Mouse (Mus musculus): ENCODE measurements around the gene Crk. TPM values are rescaled to one million over a fixed set of nuclear protein-coding genes. Genes with fewer than 3 reads are reported as not detected.
A peak's percentile ranks its signal among the peaks of the same experiment; 100 is the strongest.

The Crk gene
- polyA plus RNA-seq, 1 experiment from 2014 or later: 139 TPM

DNA sequence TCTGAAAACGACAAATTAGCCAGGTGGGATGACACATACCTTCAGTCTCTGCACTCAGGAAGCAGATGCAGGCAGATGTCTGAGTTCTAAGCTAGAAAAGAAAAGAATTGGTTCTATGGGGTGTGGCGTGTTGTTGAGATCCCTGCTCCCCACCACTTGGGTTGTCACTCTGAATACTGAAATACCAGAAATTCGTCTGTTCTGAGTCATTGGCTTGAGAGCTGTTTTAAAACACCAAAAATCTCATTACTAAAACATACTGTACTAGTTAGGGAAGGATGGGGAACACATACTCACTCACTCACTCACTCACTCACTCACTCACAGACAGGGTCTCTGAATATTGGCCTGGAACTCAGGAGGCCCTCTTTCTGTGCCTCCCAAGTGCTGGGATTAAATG is 57.9 kb downstream of the Crk start:
- Histone ChIP-seq H3K9me3 (no peaks in the 10 kb centered on the region), H3K9ac (no peak overlapping the region), H3K4me3 (replicated peaks) (0 out of 2 replicates have a peak overlapping the region, but pooled peaks have one; percentile 11), H3K4me1 (peaks cover 36% of the 10 kb centered on the region), H3K27me3 (no peaks in the 10 kb centered on the region), H3K27ac (no peak overlapping the region), H3K36me3 (replicated peaks) (peaks cover 29% of the 10 kb centered on the region), H3K4me2 (peak overlapping the region; percentile 27)
- 75% methylated on average over 3 of the region's 3 CpGs for WGBS
- ATAC-seq (ENCODE audit: low FRiP score): no peak

DNA sequence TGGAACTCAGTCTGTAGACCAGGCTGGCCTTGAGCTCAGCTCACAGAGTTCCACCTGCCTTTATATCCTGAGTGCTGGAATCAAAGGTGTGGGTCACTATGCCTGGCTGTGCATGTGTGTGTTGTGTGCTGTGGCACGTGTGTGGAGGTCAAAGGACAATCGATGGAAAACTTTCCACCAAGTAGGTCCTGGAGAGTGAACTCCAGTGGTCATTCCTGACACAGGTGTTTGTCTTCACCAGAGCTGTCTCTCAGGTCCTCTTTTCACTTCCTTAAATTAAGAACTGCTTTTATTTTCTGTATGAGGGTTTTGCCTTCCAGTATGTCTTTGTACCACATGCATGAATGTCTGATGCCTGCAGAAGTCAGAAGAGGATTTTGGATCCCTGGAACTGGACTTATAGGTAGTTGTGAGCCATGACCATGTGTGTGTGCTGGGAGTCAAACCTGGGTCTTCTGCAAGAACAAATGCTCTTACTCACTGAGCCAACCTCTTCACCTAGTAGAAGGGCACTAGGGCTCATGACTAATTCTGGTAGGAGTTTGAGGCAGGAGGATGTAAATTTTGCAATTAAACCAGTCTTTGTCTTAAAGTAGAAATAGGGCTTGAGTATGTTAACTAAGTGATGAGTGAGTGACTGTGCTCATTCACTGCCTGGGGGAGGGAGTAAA is 58.9 kb downstream of the Crk start:
- Histone ChIP-seq H3K36me3 (replicated peaks) (peaks cover 34% of the 10 kb centered on the region), H3K4me3 (replicated peaks) (no peak overlapping the region), H3K9me3 (no peaks in the 10 kb centered on the region), H3K27ac (no peak overlapping the region), H3K27me3 (no peaks in the 10 kb centered on the region), H3K9ac (no peak overlapping the region), H3K4me2 (no peak overlapping the region; the same call in 1 of the 2 replicates), H3K4me1 (peaks cover 32% of the 10 kb centered on the region)
- no peak for ATAC-seq (ENCODE audit: low FRiP score)
- WGBS: 92% methylated on average over 2 of the region's 2 CpGs

GRCm38 (mm10) chr11:75738477-75738821 is 59.4 kb downstream of the Crk start:
- Histone ChIP-seq H3K27me3 (no peaks in the 10 kb centered on the region), H3K4me1 (peaks cover 32% of the 10 kb centered on the region), H3K36me3 (replicated peaks) (peaks cover 38% of the 10 kb centered on the region), H3K4me2 (no peak overlapping the region), H3K9ac (no peak overlapping the region), H3K9me3 (no peaks in the 10 kb centered on the region), H3K4me3 (replicated peaks) (no peak overlapping the region), H3K27ac (no peak overlapping the region)
- WGBS: 95% methylated on average over 7 of the region's 7 CpGs
- no peak for ATAC-seq (ENCODE audit: low FRiP score)

DNA sequence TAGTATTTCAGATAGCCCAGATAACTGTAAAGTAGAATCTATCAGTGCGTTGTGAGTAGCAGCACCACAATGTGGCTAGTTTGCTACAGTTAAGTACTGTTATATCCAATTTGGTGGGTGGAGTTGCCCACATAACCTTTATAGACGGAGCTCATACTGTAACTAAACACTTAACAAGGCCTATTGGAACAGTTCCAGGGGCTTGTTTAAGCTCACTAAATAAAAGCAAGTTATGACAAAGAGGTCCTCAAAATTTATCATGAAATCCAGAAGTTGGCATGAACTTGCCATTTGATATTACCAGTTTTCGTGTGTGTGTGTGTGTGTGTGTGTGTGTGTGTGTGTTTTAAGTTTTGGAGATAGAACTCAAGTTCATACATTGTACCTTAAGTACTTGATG is 61.1 kb downstream of the Crk start:
- Histone ChIP-seq H3K27ac (no peak overlapping the region), H3K4me2 (no peak overlapping the region), H3K4me1 (peaks cover 24% of the 10 kb centered on the region), H3K36me3 (replicated peaks) (peaks cover 47% of the 10 kb centered on the region), H3K9me3 (no peaks in the 10 kb centered on the region), H3K4me3 (replicated peaks) (no peak overlapping the region), H3K27me3 (no peaks in the 10 kb centered on the region), H3K9ac (no peak overlapping the region)
- WGBS: 81% methylated on average over 3 of the region's 3 CpGs
- ATAC-seq (ENCODE audit: low FRiP score): no peak

- no peaks in the 10 kb centered on the region for H3K9me3 ChIP-seq
- H3K9ac ChIP-seq: no peak overlapping the region
- 96% methylated on average over 3 of the region's 3 CpGs for WGBS
- H3K4me3 ChIP-seq (replicated peaks): no peak overlapping the region
- no peaks in the 10 kb centered on the region for H3K27me3 ChIP-seq
- no peak overlapping the region for H3K4me2 ChIP-seq
- peaks cover 46% of the 10 kb centered on the region for H3K36me3 ChIP-seq (replicated peaks)
- no peak for ATAC-seq (ENCODE audit: low FRiP score)
- H3K27ac ChIP-seq: no peak overlapping the region
- peaks cover 14% of the 10 kb centered on the region for H3K4me1 ChIP-seq
These were observed 62.6 kb downstream of the Crk start for GRCm38 (mm10) chr11:75741615-75742014.

DNA sequence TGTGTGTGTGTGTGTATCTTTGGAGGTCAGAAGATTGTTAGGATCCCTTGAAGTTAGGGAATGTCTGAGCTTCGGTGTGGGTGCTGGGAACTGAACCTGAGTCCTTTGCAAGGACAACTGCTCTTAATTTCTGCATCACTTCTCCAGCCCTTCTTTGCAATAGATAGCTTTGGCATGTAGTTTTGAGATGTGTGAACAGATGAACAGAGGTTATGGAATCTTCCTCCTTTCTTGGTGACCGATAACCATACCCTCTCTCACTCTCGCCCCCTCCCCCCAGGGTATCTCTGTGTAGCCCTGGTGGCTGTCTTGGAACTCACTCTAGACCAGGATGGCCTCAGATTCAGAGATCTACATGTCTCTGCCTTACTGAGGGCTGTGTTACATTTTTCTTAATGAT is 65.7 kb downstream of the Crk start:
- no peak for ATAC-seq (ENCODE audit: low FRiP score)
- H3K36me3 ChIP-seq (replicated peaks): peaks cover 22% of the 10 kb centered on the region; the same call in 1 of the 2 replicates
- no peaks in the 10 kb centered on the region for H3K27me3 ChIP-seq
- H3K9ac ChIP-seq: no peak overlapping the region
- H3K9me3 ChIP-seq: no peaks in the 10 kb centered on the region
- no peak overlapping the region for H3K4me3 ChIP-seq (replicated peaks)
- H3K4me1 ChIP-seq: peaks cover 22% of the 10 kb centered on the region
- no peak overlapping the region for H3K27ac ChIP-seq
- H3K4me2 ChIP-seq: no peak overlapping the region
- WGBS: 90% methylated on average over 3 of the region's 3 CpGs

DNA sequence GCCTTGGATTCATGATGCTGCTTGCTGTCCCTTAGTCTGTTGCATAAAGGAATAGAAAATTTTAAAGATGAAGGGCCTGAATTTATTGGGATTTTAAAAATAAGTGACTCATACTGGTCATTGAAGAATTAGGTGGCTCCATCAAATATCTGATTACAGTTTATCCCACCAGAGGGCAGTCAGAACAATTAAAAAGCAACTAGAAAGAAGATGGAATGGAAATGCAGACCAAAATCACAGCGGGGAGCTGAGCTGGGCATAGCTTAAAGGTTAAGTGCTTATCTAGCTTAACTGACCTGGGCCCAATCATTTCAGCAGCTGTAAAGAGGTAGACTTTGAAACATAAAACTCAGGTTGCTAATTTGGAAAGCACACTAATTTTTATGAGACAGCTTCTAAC is 71.5 kb downstream of the Crk start:
- Histone ChIP-seq H3K27me3 (no peaks in the 10 kb centered on the region), H3K9me3 (no peaks in the 10 kb centered on the region), H3K36me3 (replicated peaks) (peaks cover 5% of the 10 kb centered on the region), H3K4me2 (no peak overlapping the region), H3K4me1 (peaks cover 31% of the 10 kb centered on the region), H3K9ac (no peak overlapping the region), H3K4me3 (replicated peaks) (no peak overlapping the region), H3K27ac (no peak overlapping the region)
- 90% methylated on average over 1 of the region's 1 CpGs for WGBS
- no peak for ATAC-seq (ENCODE audit: low FRiP score)

GRCm38 (mm10) chr11:75751082-75751481 is 72.0 kb downstream of the Crk start:
- H3K4me3 ChIP-seq (replicated peaks): no peak overlapping the region
- no peak for ATAC-seq (ENCODE audit: low FRiP score)
- H3K4me1 ChIP-seq: peaks cover 31% of the 10 kb centered on the region
- H3K4me2 ChIP-seq: no peak overlapping the region
- no peak overlapping the region for H3K27ac ChIP-seq
- no peak overlapping the region for H3K9ac ChIP-seq
- H3K36me3 ChIP-seq (replicated peaks): peaks cover 9% of the 10 kb centered on the region
- WGBS: 85% methylated on average over 4 of the region's 4 CpGs
- H3K9me3 ChIP-seq: no peaks in the 10 kb centered on the region
- no peaks in the 10 kb centered on the region for H3K27me3 ChIP-seq

Other genes with a start within 250 kb of the Crk start
- not detected in 2 replicates for gene Serpinf2, start 239.7 kb upstream of the Crk start, polyA plus RNA-seq (2016; fragmentation: Nextera tagmentation; extraction: Ambion mirVana)
- 7.2 and 8.7 TPM in 2 replicates for gene Wdr81, start 224.5 kb upstream of the Crk start, polyA plus RNA-seq (2016; fragmentation: Nextera tagmentation; extraction: Ambion mirVana)
- gene Tlcd2, start 217.5 kb upstream of the Crk start, polyA plus RNA-seq (2016; fragmentation: Nextera tagmentation; extraction: Ambion mirVana): 4.9 and 7.1 TPM in 2 replicates
- gene Prpf8, start 192.4 kb upstream of the Crk start, polyA plus RNA-seq (2016; fragmentation: Nextera tagmentation; extraction: Ambion mirVana): 87.9 and 92.6 TPM in 2 replicates
- gene Rilp, start 169.2 kb upstream of the Crk start, polyA plus RNA-seq (2016; fragmentation: Nextera tagmentation; extraction: Ambion mirVana): 0.22 and 0.34 TPM in 2 replicates
- 3.0 and 3.9 TPM in 2 replicates for gene Scarf1, start 165.7 kb upstream of the Crk start, polyA plus RNA-seq (2016; fragmentation: Nextera tagmentation; extraction: Ambion mirVana)
- gene Slc43a2, start 147.6 kb upstream of the Crk start, polyA plus RNA-seq (2016; fragmentation: Nextera tagmentation; extraction: Ambion mirVana): 11.4 TPM in 2 replicates
- 95.5 and 96.1 TPM in 2 replicates for gene Pitpna, start 91.2 kb upstream of the Crk start, polyA plus RNA-seq (2016; fragmentation: Nextera tagmentation; extraction: Ambion mirVana)
- 21.5 and 25.4 TPM in 2 replicates for gene Inpp5k, start 48.3 kb upstream of the Crk start, polyA plus RNA-seq (2016; fragmentation: Nextera tagmentation; extraction: Ambion mirVana)
- 12.1 and 13.9 TPM in 2 replicates for gene Myo1c, start 28.8 kb upstream of the Crk start, polyA plus RNA-seq (2016; fragmentation: Nextera tagmentation; extraction: Ambion mirVana)
- 1,436 and 1,495 TPM in 2 replicates for gene Ywhae, start 53.6 kb downstream of the Crk start, polyA plus RNA-seq (2016; fragmentation: Nextera tagmentation; extraction: Ambion mirVana)
- gene Doc2b, start 116.8 kb downstream of the Crk start, polyA plus RNA-seq (2016; fragmentation: Nextera tagmentation; extraction: Ambion mirVana): 0.26 and 0.46 TPM in 2 replicates

All from forebrain, embryonic 12.5 days (tissue).